Mouse (Mus musculus) hindbrain, embryonic 16.5 days (tissue): ENCODE data around the gene Cblb. TPM values are rescaled to one million over a fixed set of nuclear protein-coding genes. Genes with fewer than 3 reads are reported as not detected.

ENCODE experiments used
- ATAC-seq: fragments of 200-750 bp; cut with Nextera tagmentation; 2 replicates; pipeline ENCODE4 v1.8.0; 2017; ENCODE audit warnings: moderate TSS enrichment, moderate library complexity
- H3K27ac ChIP-seq: fragments of 300-500 bp; sonication (generic); 2 replicates; pipeline ENCODE4 v1.5.1; 2014; ENCODE audit warnings: low read depth, mild to moderate bottlenecking, control low read depth, low read length, moderate library complexity
- H3K27me3 ChIP-seq: fragments of 300-500 bp; sonication (generic); replicated peaks from 2 replicates; pipeline ENCODE4 v1.6.1; 2014; ENCODE audit warnings: low read length; ENCODE audit not compliant: control insufficient read depth, insufficient read depth
- H3K36me3 ChIP-seq: fragments of 300-500 bp; sonication (generic); 2 replicates; pipeline ENCODE4 v1.6.1; 2014; ENCODE audit warnings: mild to moderate bottlenecking, low read length, moderate library complexity, mixed read lengths; ENCODE audit not compliant: control insufficient read depth, insufficient read depth
- H3K4me1 ChIP-seq: fragments of 300-500 bp; sonication (generic); 2 replicates; pipeline ENCODE4 v1.6.1; 2014; ENCODE audit warnings: low read depth, low read length; ENCODE audit not compliant: control insufficient read depth, insufficient read depth
- H3K4me2 ChIP-seq: fragments of 300-500 bp; sonication (generic); 2 replicates; pipeline ENCODE4 v1.6.1; 2014; ENCODE audit warnings: mild to moderate bottlenecking, low read length, control low read depth, moderate library complexity
- H3K4me3 ChIP-seq: fragments of 300-500 bp; sonication (generic); 2 replicates; pipeline ENCODE4 v1.5.1; 2014; ENCODE audit warnings: mild to moderate bottlenecking, low read length, control low read depth, moderate library complexity
- H3K9ac ChIP-seq: fragments of 300-500 bp; sonication (generic); 2 replicates; pipeline ENCODE4 v1.6.1; 2014; ENCODE audit warnings: low read depth, mild to moderate bottlenecking, control low read depth, low read length, moderate library complexity
- H3K9me3 ChIP-seq: fragments of 300-500 bp; sonication (generic); 2 replicates; pipeline ENCODE4 v1.6.1; 2014; ENCODE audit warnings: mild to moderate bottlenecking, low read length, moderate library complexity; ENCODE audit not compliant: control insufficient read depth
- WGBS: fragments of 180-500 bp; shearing (Covaris S2); extraction: QIAGEN DNeasy Blood & Tissue Kit; methylation state at CpG from one replicate; pipeline ENCODE4 v1.1.7; 2014; 5-methylcytosine and 5-hydroxymethylcytosine counted together
- polyA plus RNA-seq: library from polyadenylated mRNA; unstranded; fragments of >200 nt; fragmentation: Nextera tagmentation; extraction: Ambion mirVana; gene quantifications from 2 replicates; pipeline ENCODE4 v1.2.1, GENCODE M21; 2015

Gene Cblb
- polyA plus RNA-seq, 1 experiment from 2014 or later: 8.0 TPM

DNA sequence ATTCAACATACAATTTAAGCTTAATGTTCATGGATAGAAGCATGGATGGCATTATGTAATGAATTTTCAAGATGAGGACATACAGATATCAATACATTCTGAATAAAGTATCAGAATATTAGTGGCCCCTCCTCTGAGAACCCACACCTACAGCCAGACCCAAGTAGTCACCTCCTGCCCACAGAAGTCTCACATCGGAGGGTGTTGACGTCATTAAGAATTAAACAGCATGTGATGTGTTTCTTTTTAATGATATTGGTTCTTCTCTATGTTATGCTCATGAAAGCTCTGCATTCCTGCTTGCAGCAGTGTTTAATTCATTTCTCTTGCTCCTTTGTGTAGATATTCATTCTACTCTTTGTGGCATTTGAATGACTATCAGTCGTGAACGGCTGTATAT lies 94.9 kb downstream of the Cblb start:
- no peak for ATAC-seq
- Histone ChIP-seq H3K4me2 (no peak overlapping the region), H3K27ac (no peak overlapping the region), H3K9me3 (no peaks in the 10 kb centered on the region), H3K4me1 (no peaks in the 10 kb centered on the region), H3K4me3 (no peak overlapping the region), H3K9ac (no peak overlapping the region), H3K27me3 (no peaks in the 10 kb centered on the region), H3K36me3 (no peaks in the 10 kb centered on the region)
- 85% methylated on average over 4 of the region's 4 CpGs for WGBS

DNA sequence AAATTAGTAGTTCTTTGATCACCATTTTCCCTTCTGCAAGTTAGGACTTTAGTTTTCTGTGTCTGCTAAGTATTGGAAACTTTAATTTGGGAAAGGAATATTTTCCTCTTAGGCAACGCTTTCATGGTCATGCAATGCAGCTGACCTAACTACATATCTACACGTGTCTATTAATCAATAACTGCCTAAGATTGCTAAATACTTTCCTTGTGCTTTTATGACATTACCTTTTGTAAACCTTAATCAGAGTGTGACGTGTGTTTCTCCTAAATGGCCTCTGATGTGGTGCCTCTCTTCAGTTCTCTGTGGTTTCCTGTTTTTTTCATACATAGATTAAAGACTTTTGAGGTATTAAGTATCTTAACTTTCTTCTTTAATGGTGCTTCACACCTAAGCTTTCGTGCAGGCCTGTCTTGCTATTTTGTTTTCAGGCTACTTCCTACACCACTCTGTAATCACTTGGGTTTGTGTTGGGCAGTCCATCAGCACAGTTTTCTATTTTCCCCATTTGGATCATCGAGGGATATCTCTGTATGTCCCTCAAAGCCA lies 98.4 kb downstream of the Cblb start:
- H3K27me3 ChIP-seq: no peaks in the 10 kb centered on the region
- 90% methylated on average over 5 of the region's 5 CpGs for WGBS

DNA sequence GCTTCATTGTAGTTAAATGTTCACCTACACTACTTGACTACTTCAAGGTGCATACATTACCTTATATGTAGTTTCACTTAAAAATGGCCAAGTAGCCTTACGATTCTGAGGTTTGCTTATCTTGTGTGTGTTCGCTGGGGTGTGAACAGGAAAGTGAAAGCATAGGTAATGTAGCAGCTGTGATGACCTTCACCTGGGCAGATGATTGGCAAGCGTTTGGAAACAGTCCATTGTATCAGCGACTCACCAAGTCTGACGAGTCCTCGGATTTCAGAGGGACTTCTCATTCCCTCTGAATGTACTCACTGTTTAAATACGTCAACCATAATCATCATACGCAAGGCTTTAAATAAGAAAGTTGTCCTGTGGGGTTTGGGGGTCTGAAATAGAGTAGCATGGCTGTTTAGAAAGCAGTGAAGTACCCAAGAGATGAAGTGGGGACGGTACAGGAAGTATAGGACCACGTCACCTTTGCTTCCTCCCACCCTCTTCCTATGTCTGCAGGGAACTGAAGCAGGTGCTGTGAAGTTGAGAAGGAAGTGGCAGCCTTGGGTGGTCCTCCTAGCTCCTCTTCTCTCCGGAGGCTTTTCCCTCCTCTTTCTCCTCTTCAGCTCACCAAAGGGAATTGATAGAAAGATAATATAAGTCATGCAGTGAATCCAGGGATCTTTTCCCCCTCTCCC lies 101.9 kb downstream of the Cblb start:
- 0 out of 2 replicates have a peak, but pooled peaks cover 4% of the 10 kb centered on the region for H3K4me1 ChIP-seq
- no peak for ATAC-seq
- WGBS: 90% methylated on average over 11 of the region's 11 CpGs

More for the DNA sequence above, 98.4 kb downstream of the Cblb start:
- Histone ChIP-seq H3K4me3 (no peak overlapping the region), H3K36me3 (no peaks in the 10 kb centered on the region), H3K4me2 (no peak overlapping the region), H3K9ac (no peak overlapping the region), H3K9me3 (no peaks in the 10 kb centered on the region), H3K27ac (no peak overlapping the region), H3K4me1 (no peaks in the 10 kb centered on the region)
- no peak for ATAC-seq

DNA sequence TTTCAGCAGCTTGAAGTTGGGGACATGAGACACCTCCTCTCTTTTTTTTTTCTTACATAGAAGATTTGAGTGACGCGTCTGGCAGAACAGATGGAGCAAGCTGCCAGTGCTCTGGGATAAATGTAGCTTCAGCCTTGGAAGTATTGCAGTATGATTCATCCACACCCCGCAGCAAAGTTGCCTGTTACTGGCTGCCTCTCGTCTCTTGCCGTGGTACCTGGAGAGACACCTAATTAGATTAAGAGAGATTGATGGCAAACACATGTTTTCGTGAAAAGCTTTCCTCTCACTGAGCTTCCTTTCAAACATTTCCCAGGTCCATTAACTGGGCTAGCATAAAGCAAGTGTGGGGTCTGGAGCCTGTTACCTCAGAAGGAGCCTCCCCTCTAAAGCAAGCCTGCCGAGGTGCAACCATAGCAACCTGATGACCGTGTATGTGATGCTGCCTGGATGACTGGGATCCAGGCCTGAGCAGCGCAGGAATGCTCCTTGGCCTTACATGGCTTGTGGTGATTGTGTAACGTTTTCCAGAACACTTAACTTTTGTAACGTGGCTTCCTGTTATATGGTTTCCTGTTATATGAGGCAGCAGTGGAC lies 103.7 kb downstream of the Cblb start:
- no peak overlapping the region for H3K4me2 ChIP-seq
- ATAC-seq: peak; percentile 84
- 45% methylated on average over 11 of the region's 11 CpGs for WGBS
- H3K27me3 ChIP-seq: no peaks in the 10 kb centered on the region
- H3K4me3 ChIP-seq: no peak overlapping the region
- H3K9me3 ChIP-seq: no peaks in the 10 kb centered on the region
- H3K4me1 ChIP-seq: 0 out of 2 replicates have a peak, but pooled peaks cover 4% of the 10 kb centered on the region
- no peak overlapping the region for H3K9ac ChIP-seq
- no peak overlapping the region for H3K27ac ChIP-seq
- no peaks in the 10 kb centered on the region for H3K36me3 ChIP-seq

More for the DNA sequence above, 101.9 kb downstream of the Cblb start:
- Histone ChIP-seq H3K9me3 (no peaks in the 10 kb centered on the region), H3K36me3 (no peaks in the 10 kb centered on the region), H3K27me3 (no peaks in the 10 kb centered on the region), H3K9ac (no peak overlapping the region), H3K27ac (no peak overlapping the region), H3K4me2 (no peak overlapping the region), H3K4me3 (no peak overlapping the region)

DNA sequence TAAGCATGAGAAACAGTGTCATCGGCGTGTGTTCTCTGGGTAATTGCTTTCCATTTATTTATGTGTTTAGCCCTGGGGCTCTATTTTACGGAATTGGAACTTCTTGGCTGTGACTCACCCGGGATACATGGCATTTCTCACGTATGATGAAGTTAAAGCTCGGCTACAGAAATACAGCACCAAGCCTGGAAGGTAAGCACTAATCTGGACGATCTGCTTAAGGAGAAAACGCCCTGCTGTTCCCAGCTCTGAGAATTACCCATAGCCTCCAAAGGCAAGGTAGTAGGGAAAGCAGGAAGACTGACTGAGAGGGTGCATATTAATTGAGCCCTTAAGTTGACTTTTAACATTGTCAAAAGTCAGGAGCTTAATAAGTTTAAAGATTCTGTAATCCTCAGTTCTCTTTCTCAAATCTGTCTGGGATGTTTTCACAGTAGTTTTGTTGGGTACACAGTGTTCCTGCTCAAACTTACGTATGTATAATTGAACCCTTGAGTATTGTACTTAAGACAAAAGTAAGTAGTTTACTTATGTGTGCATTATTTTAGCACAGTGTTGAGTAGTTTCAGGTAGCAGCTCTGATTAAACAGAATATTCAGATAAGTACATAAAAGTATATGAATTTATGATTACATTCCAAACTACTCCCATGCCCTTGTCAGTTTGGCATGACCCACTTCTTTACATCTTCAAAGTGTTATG lies 104.8 kb downstream of the Cblb start:
- ATAC-seq: no peak
- WGBS: 63% methylated on average over 9 of the region's 9 CpGs
- Histone ChIP-seq H3K4me3 (no peak overlapping the region), H3K27ac (no peak overlapping the region), H3K4me2 (no peak overlapping the region), H3K9me3 (no peaks in the 10 kb centered on the region), H3K36me3 (no peaks in the 10 kb centered on the region), H3K4me1 (0 out of 2 replicates have a peak, but pooled peaks cover 4% of the 10 kb centered on the region), H3K27me3 (no peaks in the 10 kb centered on the region), H3K9ac (no peak overlapping the region)

DNA sequence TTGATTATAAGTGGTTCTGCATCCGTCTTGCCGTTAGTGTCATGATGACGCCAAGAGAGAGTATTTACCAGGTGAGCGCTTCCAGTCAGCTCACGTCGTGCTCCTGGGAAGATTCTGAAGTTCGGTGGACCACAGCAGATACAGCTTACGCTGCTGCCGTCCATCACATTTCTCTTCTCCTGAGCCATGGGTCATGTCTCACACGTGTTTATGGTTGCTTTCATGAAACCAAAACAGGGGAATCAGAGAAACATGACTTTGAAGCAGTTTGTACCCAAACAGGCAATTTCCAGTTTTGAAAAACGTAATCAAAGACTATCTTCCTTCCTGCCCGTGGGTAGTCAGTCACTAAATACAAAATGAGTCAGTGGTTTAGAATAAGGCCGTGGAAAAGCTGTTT lies 112.1 kb downstream of the Cblb start:
- Histone ChIP-seq H3K4me2 (no peak overlapping the region), H3K4me3 (no peak overlapping the region), H3K9me3 (no peaks in the 10 kb centered on the region), H3K27ac (no peak overlapping the region), H3K27me3 (no peaks in the 10 kb centered on the region), H3K9ac (no peak overlapping the region), H3K36me3 (peaks cover 3% of the 10 kb centered on the region; the same call in 1 of the 2 replicates), H3K4me1 (no peaks in the 10 kb centered on the region)
- ATAC-seq: no peak
- WGBS: 91% methylated on average over 13 of the region's 13 CpGs

DNA sequence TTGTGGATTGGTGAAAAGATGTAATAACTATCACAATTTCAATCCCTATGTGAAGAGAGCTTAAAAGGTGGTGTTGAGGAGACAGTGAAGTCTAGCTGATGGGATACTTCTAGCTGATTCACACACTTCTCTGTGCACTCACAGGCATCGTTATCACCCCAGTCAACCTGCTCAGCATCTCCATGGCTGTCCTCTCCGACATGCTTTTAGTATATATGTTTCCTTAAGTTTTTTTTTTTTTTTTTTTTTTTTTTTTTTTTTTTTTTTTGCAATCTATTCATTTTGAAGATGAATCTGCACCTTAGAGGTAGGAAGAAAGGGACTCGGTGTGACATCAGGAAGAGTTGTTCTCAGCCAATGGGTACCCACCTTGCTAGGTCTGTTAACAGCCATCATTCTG lies 112.8 kb downstream of the Cblb start:
- no peak for ATAC-seq
- H3K9ac ChIP-seq: no peak overlapping the region
- peaks cover 3% of the 10 kb centered on the region; the same call in 1 of the 2 replicates for H3K36me3 ChIP-seq
- no peaks in the 10 kb centered on the region for H3K9me3 ChIP-seq
- WGBS: 96% methylated on average over 3 of the region's 3 CpGs
- no peaks in the 10 kb centered on the region for H3K27me3 ChIP-seq
- H3K4me2 ChIP-seq: no peak overlapping the region
- H3K4me1 ChIP-seq: no peaks in the 10 kb centered on the region
- H3K4me3 ChIP-seq: no peak overlapping the region
- H3K27ac ChIP-seq: no peak overlapping the region

DNA sequence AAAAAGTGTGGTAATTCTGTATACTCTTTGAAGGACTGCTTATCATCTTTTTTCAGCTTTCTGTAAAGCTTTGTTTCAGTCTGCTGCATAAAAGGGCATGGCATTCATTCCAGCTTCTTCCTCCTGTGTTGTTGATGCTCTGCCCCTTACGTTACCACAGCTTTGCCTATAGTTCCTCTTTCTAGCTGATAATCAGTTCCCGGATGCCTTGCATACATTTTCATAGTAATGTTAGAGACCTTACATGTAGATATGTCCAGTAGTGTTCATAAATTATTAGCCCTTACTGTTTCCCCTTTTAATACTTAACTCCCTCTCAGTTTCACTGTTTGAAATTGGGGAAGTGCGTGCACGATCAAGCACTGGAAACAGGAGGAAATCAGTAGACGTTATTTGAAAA lies 113.8 kb downstream of the Cblb start:
- Histone ChIP-seq H3K4me2 (no peak overlapping the region), H3K27me3 (no peaks in the 10 kb centered on the region), H3K4me3 (no peak overlapping the region), H3K4me1 (no peaks in the 10 kb centered on the region), H3K9ac (no peak overlapping the region), H3K27ac (no peak overlapping the region), H3K9me3 (no peaks in the 10 kb centered on the region), H3K36me3 (peaks cover 3% of the 10 kb centered on the region; the same call in 1 of the 2 replicates)
- no peak for ATAC-seq
- whole genome bisulfite sequencing: 88% methylated on average over 5 of the region's 5 CpGs

DNA sequence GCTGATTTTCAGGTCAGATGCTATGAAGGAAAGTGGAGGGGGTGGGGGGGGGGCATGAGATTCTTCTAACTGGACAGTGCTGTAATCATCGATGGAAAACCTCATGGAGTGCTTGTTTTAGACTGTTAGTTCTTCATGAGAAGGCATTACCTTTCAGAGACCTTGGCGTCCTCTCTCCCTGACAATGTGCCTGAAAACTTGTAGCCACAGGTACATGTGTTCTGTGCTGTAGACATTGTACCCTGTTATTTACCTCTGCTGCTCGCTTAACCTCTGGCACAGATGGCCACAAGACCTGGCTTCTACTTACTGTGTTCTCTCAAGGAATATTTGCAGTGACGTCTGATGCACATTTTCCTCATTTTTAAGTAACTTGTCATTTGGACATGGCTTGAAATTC lies 114.5 kb downstream of the Cblb start:
- Histone ChIP-seq H3K9me3 (no peaks in the 10 kb centered on the region), H3K9ac (no peak overlapping the region), H3K27me3 (no peaks in the 10 kb centered on the region), H3K4me3 (no peak overlapping the region), H3K36me3 (peaks cover 3% of the 10 kb centered on the region; the same call in 1 of the 2 replicates), H3K4me2 (no peak overlapping the region), H3K27ac (no peak overlapping the region), H3K4me1 (no peaks in the 10 kb centered on the region)
- ATAC-seq: no peak
- WGBS: 91% methylated on average over 4 of the region's 4 CpGs
